Mouse (Mus musculus): Measurements from ENCODE around the gene Gfi1.
A peak's percentile ranks its signal among the peaks of the same experiment; 100 is the strongest.

Gene Gfi1

GRCm38 (mm10) chr5:107725435-107726261 is at the start of gene Gfi1:
TSS of gene Gfi1 (minus strand) at chr5:107726036.
- DNase-seq (ENCODE audit: low spot score in 2 of 2): no peak

- DNase-seq (ENCODE audit: low spot score in 2 of 2): peak in 1 of 2 experiments; percentile 2
Measured at GRCm38 (mm10) chr5:107772049-107772448, 46.2 kb upstream of the Gfi1 start.

GRCm38 (mm10) chr5:107768224-107768623 is 42.4 kb upstream of the Gfi1 start:
- no peak for DNase-seq (ENCODE audit: low spot score in 2 of 2)

- DNase-seq (ENCODE audit: low spot score in 2 of 2): no peak
Measured at GRCm38 (mm10) chr5:107765946-107766345, 40.1 kb upstream of the Gfi1 start.

GRCm38 (mm10) chr5:107764486-107764885 is 38.6 kb upstream of the Gfi1 start:
- no peak for DNase-seq (ENCODE audit: low spot score in 2 of 2)

- DNase-seq (ENCODE audit: low spot score in 2 of 2): no peak
Measured at GRCm38 (mm10) chr5:107763674-107764073, 37.8 kb upstream of the Gfi1 start.

- no peak for DNase-seq (ENCODE audit: low spot score in 2 of 2)
Measured at GRCm38 (mm10) chr5:107759121-107759520, 33.3 kb upstream of the Gfi1 start.

GRCm38 (mm10) chr5:107756072-107756471 is 30.2 kb upstream of the Gfi1 start:
- DNase-seq (ENCODE audit: low spot score in 2 of 2): no peak

GRCm38 (mm10) chr5:107754740-107755139 is 28.9 kb upstream of the Gfi1 start:
- no peak for DNase-seq (ENCODE audit: low spot score in 2 of 2)

GRCm38 (mm10) chr5:107753656-107754055 is 27.8 kb upstream of the Gfi1 start:
- DNase-seq (ENCODE audit: low spot score in 2 of 2): no peak

GRCm38 (mm10) chr5:107749229-107749916 is 23.5 kb upstream of the Gfi1 start:
- DNase-seq (ENCODE audit: low spot score in 2 of 2): no peak

GRCm38 (mm10) chr5:107739023-107739422 is 13.2 kb upstream of the Gfi1 start:
- no peak for DNase-seq (ENCODE audit: low spot score in 2 of 2)

GRCm38 (mm10) chr5:107738296-107738695 is 12.5 kb upstream of the Gfi1 start:
- DNase-seq (ENCODE audit: low spot score in 2 of 2): no peak

- no peak for DNase-seq (ENCODE audit: low spot score in 2 of 2)
Measured at GRCm38 (mm10) chr5:107736171-107736570, 10.3 kb upstream of the Gfi1 start.

GRCm38 (mm10) chr5:107731844-107732243 is 6.0 kb upstream of the Gfi1 start:
- DNase-seq (ENCODE audit: low spot score in 2 of 2): no peak

GRCm38 (mm10) chr5:107731408-107731807 is 5.6 kb upstream of the Gfi1 start:
- no peak for DNase-seq (ENCODE audit: low spot score in 2 of 2)

- DNase-seq (ENCODE audit: low spot score in 2 of 2): no peak
Measured at GRCm38 (mm10) chr5:107727007-107727402, 1.2 kb upstream of the Gfi1 start.

- DNase-seq (ENCODE audit: low spot score in 2 of 2): no peak
Measured at GRCm38 (mm10) chr5:107726281-107727006, 608 bp upstream of the Gfi1 start.

GRCm38 (mm10) chr5:107724661-107725434 is 988 bp downstream of the Gfi1 start:
- DNase-seq (ENCODE audit: low spot score in 2 of 2): no peak

GRCm38 (mm10) chr5:107723541-107724511 is 2.0 kb downstream of the Gfi1 start:
- DNase-seq (ENCODE audit: low spot score in 2 of 2): no peak
